Mouse (Mus musculus) forelimb bud, embryonic 11.5 days (tissue): ENCODE measurements around the gene Hoxd4.
A peak's percentile ranks its signal among the peaks of the same experiment; 100 is the strongest.

Experiments used
- DNase-seq: peaks from one replicate; pipeline ENCODE4 v3.0.0-alpha.2; 2012; ENCODE audit warnings: low read depth, low spot score

Gene Hoxd4

GRCm38 (mm10) chr2:74741979-74742277, 30.2 kb downstream of the Hoxd4 start:
- DNase-seq = no peak

DNA sequence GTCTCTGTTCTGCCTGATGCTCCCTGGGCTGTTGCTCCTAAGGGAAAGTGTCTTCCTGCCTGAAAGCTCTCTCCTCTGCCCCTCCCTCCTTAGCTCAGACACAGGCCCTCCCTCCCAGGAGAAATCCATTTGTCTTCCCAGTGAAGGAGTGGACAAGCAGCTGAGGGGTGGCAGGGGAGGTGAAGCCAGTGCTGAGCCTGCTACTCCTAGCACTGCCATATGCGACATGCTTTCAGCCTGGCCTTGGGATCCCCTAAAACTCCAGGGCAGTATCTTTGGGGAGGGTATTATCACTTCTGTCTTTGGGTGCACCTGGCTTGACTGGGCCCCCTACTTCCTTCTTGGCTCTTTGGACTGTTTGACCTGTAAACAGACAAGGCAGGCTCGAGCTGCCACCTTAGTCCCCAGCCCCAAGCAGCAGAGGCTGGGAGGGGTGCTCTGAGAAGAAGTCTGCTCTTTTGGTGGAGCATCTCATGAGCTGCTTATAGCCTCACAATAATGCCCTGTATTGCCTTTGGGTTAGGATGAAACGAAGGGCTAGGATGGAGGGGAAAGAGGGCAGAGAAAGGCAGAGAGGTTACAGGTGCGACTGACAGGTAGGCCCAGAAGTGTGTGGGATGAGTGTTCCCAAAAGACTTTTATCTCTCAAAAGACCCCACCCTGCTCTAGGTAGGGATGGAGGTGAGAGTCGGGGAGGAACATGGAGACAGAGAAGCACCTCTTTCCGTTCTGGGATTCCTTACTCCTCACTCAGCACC, 34.0 kb downstream of the Hoxd4 start:
- no peak for DNase-seq

DNA sequence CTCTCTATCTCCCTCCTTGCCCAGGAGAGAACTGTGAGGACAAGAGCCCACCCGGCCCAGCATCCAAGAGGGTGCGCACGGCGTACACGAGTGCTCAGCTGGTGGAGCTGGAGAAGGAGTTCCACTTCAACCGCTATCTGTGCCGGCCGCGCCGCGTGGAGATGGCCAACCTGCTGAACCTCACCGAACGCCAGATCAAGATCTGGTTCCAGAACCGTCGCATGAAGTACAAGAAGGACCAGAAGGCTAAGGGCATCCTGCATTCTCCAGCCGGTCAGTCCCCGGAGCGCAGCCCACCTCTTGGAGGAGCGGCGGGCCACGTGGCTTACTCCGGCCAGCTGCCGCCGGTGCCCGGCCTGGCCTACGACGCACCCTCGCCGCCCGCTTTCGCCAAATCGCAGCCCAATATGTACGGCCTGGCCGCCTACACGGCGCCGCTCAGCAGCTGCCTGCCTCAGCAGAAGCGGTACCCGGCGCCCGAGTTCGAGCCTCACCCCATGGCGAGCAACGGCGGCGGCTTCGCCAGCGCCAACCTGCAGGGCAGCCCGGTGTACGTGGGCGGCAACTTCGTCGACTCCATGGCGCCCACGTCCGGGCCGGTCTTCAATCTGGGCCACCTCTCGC, 34.7 kb downstream of the Hoxd4 start:
- no peak for DNase-seq

DNA sequence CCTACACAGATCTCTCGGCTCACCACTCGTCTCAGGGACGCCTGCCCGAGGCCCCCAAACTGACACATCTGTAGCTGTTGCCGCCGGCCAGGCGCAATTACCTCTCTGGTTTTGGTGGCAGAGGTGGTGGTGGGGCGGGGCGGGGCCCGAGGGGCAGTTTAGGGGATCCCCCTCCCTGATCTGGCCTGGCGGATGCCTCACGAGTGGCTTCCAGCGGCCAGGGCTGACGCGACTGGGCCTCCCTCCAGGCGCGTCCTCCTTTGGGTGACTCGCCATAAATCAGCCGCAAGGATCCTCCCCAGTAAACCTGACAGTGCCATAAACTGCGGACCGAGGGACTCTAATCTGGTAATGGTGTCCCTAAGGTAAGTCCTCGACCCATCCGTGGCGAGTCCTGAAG, 35.3 kb downstream of the Hoxd4 start:
- DNase-seq = no peak

- no peak for DNase-seq
These were observed 36.0 kb downstream of the Hoxd4 start for GRCm38 (mm10) chr2:74747661-74748141.

DNA sequence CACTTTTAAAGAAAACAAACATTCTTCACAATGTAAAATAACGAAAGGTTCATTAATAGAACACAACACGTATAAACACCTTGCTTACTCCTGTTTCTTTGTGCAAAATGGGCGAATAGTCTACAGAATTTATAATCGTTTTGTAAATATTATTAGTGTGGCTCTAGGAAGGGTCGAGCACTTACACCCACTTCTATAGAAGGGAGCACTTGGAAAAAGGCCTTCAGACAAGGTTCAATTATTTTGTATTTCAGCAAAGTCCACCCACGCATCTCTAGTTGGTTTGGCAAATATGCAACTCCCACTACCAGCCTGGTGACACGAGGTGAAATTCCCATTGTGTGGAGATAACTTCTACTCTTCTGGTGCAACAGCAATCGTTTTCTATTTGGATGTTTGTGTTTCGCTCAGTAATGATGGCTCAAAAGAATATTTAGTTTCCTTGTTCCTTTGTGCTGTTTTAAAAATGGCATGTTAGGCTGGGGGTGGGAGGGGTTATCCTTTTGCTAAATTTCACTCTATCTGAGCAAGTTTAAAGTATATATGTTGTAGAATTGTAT, 36.8 kb downstream of the Hoxd4 start:
- no peak for DNase-seq

- DNase-seq = peak; percentile 75
These were observed 37.8 kb downstream of the Hoxd4 start for GRCm38 (mm10) chr2:74749337-74750121.

- DNase-seq = no peak
These were observed 39.1 kb downstream of the Hoxd4 start for GRCm38 (mm10) chr2:74750731-74751250.

GRCm38 (mm10) chr2:74751861-74752260, 40.1 kb downstream of the Hoxd4 start:
- DNase-seq = no peak

DNA sequence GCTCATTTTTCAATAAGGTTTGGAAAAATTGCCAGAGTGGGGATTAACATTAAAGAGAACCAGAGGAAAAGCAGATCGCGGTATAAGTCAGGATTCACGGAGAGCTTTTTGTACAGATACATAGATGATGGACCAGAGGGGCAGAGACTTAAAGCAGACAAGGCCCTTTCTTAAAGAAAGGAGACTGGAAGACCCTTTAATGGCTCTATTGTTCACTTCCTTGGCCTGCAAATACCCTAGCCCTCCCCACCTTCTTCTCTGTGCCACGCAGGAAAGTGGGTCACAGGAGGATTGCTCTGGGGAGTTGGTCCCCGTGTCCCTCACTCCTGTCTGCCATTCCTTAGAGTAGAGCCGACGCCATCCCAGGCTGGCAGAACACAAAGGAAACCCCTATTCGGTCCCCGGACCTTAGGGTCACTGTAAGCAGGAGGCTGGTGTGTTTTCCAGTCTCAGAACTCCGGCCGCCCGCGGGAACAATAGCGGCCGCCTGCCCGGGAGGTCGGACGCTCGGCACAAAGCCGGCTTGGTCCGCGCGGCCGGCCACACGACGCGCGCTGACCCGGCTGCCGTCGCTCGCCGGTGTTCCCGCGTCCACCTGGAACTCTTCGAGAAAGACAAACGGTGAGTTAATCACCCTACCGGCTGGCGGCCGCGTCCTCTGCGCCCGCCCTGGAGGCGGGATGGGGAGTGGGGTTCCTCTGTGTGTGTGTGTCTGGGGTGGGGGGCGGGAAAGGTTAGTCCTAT, 40.9 kb downstream of the Hoxd4 start:
- DNase-seq = no peak

- no peak for DNase-seq
These were observed 41.4 kb downstream of the Hoxd4 start for GRCm38 (mm10) chr2:74753175-74753523.

- no peak for DNase-seq
These were observed 42.0 kb downstream of the Hoxd4 start for GRCm38 (mm10) chr2:74753711-74754110.

GRCm38 (mm10) chr2:74760146-74760545, 48.4 kb downstream of the Hoxd4 start:
- no peak for DNase-seq

DNA sequence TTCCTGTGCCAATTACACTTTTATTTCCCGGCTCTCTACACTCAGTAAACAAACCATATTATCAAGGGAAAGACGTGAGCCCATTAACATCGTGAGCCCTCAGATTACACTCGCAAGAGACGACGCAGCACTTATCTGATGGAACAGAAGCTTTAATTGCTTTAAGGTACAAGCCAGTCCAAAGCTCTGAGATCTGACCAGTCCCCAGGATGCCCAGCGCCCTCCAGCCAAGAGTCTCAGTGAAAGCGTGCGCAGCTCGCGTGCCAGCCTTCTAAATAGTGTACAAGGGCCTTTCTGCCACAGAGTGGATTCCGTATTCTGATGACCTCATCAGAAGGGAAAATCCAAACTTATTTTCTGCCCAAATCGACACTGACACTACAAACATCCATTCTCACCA, 50.2 kb downstream of the Hoxd4 start:
- DNase-seq = no peak

- no peak for DNase-seq
These were observed 51.0 kb downstream of the Hoxd4 start, which contains the start of gene Hoxd1 for GRCm38 (mm10) chr2:74762522-74763244. Hoxd1 (plus strand) TSS chr2:74762980.

- no peak for DNase-seq
These were observed 51.6 kb downstream of the Hoxd4 start for GRCm38 (mm10) chr2:74763245-74763735.

DNA sequence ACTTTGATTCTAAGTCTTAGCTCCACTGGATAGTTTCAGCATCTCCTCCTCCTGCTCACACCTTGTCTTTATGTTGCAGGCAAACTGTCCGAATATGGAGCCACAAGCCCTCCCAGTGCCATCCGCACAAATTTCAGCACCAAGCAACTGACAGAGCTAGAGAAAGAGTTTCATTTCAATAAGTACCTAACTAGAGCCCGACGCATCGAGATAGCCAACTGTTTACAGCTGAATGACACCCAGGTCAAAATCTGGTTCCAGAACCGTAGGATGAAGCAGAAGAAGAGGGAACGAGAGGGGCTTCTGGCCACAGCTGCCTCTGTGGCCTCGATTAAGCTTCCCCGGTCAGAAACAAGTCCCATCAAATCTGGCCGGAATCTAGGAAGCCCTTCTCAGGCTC, 52.2 kb downstream of the Hoxd4 start:
- DNase-seq = no peak

DNA sequence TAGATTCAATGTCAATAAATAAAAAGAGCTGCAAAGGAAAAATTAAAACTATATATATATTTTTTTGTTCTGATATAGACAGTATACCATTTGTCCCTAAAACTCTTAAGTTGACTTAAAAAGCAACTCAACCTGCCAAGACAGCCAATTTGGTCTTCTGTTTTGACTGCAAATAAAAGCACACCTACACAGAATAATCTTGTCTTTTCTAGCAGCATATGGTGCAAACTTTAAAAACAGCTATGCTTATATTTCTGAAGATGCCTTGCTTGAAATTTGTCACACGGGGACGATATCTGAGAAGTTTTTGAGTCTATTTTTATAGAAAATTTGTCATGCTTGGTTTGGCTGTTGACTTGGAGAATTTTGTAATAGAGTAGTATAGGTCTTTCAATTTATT, 62.6 kb downstream of the Hoxd4 start:
- no peak for DNase-seq

DNA sequence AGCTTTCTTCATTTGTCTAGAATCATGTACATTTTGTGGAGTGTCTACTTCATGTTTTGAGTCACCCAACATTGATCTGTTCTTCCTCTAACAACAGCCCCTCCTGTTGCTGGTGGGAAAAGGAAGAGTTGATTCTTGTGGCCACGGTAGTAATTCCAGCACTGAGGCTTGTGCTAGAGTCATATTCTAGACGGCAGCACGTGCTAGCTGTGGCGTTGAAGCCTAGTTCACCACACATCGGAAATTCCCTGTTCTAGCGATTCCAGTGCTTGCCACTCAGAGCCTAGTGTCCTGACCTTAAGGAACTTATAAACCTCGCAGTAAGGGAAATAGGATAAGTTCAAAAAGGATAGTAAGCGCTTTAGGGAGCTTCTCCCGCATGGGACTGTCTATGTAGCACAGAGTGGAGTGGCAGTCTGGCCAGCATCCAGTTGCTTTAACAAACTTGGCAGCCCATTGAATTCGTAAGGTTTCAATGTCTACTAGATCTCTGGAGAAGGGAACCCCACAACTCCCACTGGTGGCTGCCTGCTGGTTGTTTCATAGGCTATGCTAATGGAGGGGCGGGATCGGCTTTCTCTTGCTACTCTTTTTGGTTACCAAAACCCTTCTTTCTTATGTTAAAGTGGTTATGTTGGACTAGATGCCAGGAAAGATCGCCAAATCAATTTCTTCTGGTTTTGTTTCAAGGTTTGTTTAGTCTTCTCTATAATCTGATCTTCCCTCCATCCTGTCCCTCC, 66.0 kb downstream of the Hoxd4 start:
- no peak for DNase-seq
